Mouse (Mus musculus): ENCODE data around the gene Gabrp.

The Gabrp gene

DNA sequence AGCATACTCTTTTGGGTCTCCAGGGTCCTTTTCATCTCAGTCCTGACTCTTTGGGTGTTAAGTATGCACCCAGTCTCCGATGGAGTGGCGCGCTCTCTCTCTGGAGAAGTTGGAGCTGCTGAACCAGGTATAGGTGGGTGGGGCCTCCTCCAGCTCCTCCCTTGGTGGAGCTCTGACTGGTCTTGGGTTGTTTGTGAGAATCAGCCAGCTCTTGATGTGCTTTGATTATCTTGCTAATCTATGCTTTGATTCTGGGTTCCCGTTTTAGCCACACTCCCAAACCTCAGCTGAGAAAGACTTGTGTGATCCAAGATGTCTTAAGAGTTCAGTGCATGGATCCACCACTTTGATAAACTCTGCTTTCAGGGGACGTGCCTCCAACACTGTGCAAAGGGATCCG is at the start of gene Gabrp:
Gene Gabrp, minus strand, starts transcription at position 101 of the 400 bp plus-strand sequence.
- no peak for DNase-seq (ENCODE audit: low spot score in 2 of 2)

DNA sequence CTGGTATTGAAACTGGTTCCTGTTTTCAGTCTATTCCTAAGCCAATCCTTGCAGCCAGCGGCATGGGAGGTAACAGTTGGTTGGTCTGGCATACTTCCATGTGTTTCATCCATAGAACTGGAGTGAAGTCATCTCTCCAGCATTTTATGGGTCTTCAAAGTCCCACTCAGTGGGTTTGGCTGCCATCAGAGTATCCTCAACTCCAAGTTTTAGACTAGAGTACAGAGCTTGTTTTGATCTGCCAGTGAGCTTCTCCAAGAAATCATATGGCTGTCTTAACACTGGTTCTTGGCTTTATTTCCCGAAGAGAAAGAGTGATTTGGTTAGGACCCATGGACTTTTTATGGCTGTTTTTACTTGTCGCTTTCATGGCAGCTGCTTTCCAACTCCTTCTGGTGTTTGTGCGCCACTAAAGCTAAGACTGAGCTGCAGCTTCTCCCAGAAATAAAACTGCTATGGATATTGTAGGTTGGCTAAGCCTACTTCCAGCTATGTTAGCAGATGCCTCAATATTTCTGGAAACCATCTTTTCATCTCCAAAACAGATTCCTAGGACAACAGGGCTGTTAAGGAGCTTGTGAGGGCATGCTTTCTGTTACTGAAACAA is 48.5 kb upstream of the Gabrp start:
- no peak for DNase-seq (ENCODE audit: low spot score in 2 of 2)

DNA sequence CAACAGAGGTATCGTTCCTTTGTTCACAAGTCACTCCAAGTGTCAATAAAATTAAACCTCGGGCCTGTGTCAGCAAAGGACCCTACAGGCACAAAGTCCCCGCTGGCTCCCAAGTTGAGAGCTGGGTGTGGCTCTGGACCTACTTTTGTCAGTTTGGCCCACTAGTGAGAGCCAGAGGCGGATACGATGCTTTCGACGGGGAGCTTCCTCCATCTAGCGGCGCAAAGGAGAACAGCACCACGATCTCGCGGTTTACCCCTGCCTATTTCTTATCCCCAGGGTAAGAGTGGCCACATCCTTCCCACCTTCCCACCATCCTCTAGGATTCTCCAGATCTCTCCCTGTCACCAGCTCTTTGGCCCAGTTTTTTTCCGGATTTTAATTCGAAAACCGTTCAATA is 35.5 kb upstream of the Gabrp start:
- peak; percentile 23 to 56 for DNase-seq (ENCODE audit: low spot score in 2 of 2)

DNA sequence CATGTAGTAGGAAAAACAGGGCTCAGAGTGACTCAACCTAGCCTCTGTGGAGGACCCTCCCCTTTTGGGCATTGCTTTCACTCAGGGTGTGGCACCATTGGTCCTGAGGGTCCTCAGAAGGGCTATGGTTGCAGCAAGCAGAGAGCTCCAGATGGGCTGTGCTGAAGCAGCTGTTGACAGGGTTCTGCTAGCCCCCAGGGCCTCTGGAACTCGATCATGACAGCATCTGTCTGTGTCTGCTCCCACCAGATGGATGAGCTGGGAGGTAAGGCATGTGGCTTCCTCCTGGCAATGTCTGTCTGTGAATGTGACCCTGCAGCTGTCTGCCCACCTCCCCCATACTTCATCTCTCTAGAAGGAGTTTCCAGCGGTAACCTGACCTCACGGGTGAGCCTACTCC is 29.0 kb upstream of the Gabrp start:
- DNase-seq (ENCODE audit: low spot score in 2 of 2): no peak

DNA sequence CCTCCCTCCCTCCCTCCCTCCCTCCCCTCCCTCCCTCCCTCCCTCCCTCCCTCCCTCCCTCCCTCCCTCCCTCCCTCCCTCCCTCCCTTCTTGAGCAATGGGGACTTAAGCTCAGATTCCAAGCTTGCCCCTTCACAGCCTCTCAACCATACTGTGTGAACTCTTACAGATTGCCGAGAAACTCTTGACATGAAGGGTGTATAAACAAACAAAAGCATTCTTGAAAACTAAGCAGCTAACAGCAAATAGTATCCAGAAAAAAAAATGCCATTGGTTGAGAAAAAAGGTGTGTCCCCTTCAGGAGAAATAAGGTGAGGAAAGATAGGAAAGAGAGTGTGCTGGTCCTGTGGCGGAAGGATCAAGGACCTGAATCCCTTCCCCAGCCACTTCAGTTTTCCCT is 24.4 kb upstream of the Gabrp start:
- DNase-seq (ENCODE audit: low spot score in 2 of 2): no peak

DNA sequence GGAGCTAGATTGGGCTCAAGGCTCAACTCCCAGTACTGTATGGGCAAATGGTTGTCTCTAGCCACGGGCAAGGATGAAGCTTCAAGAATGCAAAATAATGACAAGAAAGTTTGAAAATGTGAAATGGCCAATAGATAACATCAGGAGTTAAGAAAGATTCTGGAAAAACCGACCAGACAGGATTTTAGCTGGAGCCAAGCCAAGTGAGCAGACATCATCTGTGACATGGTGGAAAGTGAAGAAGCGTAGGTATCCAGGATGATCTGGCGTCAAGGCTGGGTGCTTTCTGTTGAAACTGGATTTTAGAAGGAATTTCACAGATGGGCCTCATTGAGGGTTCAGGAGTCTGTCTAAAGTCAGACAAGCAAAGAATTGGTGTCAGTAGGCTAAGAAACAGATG is 20.2 kb upstream of the Gabrp start, which contains the start of gene D130052B06Rik:
Gene D130052B06Rik, plus strand, starts transcription at position 317 of the 400 bp plus-strand sequence.
- DNase-seq (ENCODE audit: low spot score in 2 of 2): no peak

DNA sequence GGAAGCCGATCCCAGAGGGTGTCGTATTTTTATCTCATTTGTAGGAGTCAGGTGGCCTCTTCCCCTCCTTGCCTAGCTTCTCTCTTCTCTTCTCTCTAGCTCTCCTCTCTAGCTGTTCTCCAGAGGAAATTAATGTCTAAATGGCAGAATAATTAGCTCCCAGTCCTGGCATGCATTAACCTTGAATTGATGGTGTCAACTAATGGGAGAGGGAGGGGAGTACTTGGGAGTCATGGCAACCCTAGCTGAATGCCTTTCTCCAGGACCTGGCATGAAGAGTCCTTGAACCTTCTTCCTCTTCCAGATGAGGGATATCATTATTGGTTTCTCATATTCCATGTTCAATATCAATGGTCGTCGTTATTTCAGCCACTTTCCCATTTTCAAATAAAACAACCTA is 17.9 kb upstream of the Gabrp start:
- DNase-seq (ENCODE audit: low spot score in 2 of 2): no peak

DNA sequence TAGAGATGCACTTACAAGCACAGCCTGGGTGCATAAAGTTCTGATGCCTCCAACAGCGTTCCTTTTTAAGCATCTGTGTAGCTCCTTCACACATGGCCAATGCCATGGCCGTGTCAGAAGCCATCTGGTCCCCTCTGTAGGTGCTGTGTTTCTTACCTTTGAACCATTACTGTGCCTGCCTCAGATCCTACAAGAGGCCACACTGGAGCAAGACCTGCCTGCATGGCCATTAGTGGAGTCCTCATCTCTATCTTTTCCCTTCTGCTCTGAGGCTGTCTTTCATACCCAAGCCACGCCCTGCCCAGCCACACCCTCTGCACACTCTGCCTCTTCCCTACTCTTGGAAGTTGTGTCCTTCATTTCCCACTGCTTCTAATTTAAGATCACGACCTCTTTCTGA is 14.1 kb upstream of the Gabrp start:
- no peak for DNase-seq (ENCODE audit: low spot score in 2 of 2)

DNA sequence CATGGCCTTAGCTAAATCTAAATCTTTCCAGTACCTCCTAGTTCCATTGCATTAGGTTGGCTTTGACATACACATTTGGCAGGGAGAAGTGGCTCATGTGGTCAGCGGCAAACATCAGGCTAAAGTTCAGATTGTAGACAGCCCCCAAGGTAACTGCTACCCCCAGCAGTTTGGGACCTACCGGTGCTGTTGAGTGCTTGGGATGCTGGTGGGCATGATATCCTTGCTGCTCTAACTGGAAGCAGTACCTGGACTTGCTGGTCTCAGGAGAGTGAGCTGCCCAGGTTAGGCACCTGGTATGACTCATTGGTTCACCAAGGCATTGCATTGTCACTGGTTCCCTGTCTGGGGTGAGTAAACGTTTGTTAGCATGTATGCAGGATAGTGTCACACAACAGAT is 12.0 kb upstream of the Gabrp start:
- DNase-seq (ENCODE audit: low spot score in 2 of 2): no peak

DNA sequence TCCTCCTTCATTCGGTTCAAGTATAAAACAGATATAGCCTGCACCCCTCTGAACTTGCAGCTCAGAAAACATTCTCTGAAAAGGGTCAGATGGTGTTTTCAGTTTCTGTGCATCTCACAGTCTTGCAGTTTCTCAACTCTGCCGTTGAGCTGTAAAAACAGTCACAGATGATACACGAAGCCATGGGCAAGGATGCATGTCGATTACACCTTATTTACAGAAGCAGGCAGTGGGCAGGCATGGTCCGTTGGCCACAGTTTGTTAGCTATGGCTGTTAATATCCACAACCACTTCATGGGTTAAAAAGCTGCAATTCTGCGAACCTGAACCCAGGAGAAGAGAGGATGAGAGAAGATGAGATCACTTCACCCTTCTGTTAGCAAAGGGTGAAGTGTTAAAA is 7.9 kb upstream of the Gabrp start:
- no peak for DNase-seq (ENCODE audit: low spot score in 2 of 2)

DNA sequence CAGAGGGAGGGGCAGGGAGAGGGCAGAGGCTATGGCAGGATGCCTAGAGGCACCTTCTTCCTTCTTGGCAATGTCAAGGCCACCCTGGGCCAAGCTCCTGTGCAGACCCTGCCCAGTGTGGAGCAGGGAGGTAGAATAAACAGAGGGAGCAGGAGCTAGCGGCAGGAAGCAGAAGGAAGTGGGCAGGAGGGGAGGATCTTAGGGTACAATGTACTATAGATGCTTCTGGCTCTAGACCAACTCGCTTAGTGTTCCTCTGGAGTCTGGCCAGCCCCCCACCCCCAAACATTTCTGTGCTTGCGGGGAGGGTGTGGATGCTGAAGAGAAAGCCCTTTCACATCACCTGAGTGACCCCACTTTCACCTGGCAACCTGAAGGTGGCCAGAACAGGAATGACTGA is 862 bp upstream of the Gabrp start:
- no peak for DNase-seq (ENCODE audit: low spot score in 2 of 2)

DNA sequence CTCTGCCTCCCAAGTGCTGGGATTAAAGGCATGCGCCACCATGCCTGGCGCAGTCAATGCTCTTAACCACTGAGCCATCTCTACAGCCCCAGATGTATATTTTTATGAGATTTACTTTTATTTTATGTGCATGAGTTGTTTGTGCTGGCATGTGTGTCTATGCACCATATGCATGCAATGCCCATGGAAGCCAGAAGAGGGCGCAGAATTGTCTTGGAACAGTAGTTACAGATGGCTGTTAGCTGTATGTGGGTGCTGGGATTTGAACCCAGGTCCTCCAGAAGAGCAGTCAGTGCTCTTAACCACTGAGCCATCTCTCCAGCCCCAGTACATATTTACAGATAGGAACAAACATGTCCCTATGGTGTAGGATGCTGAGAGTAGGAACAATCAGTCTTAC is 3.8 kb downstream of the Gabrp start:
- peak in 1 of 2 experiments; percentile 27 for DNase-seq (ENCODE audit: low spot score in 2 of 2)

DNA sequence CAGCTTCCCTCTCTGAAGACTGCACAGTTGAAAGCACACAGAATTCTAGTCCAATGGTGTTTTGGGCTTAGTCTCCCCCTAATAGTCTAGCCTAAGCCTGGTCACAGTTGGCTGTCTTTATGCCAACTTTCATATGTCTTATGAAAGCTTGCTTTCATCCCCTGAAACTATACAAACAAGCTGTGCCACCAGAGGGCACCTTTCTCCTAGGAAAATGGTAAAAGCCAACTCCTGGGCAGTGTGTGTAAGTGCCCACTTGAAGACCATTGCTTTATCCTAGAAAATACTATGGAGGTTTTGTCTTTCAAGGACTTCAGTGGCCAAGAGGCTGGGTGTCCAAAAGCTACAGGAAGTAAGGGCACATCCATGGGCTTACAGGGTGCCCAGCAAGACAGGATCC is 8.3 kb downstream of the Gabrp start:
- DNase-seq (ENCODE audit: low spot score in 2 of 2): no peak

DNA sequence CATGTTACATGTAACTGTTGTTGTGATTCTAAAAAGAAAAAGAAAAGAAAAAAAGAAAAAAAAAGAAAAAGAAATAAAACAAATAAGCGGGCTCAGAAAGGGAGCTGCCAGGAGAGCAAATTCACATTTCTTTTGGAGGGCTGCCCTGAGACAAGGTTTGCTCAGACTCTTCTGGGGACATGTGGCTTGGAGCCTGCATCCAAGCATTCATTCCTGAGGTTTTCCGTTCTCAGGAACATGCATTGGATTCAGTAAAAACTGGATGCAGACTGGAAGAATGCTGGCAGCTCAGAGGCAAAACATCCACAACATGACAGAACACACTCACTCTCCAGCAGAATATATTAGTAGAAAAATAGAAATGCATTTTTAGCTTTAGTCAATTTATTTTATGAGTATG is 14.8 kb downstream of the Gabrp start:
- no peak for DNase-seq (ENCODE audit: low spot score in 2 of 2)

DNA sequence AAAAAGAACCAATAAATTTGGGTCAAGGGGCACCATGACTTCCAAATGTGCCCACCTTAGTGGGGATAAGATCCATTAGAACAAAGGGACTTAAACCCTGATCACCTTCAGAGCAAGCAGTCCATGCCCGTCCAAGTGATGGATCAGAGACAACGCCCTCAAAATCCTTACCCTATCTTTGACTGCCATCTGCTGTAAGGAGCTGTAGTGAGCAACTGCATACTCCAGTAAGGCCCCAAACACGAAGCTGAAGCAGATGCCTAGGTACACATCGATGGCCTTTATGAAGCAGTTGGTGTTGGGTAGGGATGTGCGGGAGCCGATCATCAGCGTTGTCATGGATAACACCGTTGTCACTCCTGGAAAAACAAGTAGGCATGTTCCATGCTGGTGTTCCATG is 24.6 kb downstream of the Gabrp start:
- DNase-seq (ENCODE audit: low spot score in 2 of 2): no peak

DNA sequence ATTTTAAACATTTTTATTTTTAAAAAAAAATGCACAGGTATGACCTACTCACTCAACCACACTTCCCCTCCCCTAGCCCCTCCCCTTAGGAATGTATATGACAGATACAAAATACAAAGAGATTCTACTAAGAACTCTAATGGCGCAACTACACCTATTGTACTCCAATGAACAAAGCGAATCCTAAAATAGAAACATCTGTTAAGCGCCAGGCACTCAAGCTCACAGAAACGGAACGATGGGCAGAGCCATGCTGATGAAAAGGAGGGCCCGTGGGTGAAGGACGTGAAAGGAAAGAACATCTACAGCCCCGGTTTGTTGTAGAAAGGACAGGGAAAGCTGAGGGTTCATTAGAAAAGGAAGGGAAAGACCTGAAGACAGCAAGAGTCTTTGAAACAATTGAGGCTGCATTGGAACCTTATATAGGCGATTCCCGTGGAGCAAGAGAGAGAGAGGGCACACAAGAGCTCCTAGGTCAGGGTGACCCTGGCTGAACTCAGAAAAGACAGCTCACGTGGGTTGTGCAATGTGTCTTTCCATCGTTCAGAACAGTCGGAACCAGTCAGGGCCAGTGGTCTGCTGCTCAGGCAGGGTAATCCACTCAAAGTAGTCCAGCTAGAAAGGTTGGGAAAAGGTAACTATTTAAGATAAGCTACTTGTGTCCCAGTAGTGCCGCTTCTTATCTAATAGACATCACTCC is 27.7 kb downstream of the Gabrp start:
- no peak for DNase-seq (ENCODE audit: low spot score in 2 of 2)

DNA sequence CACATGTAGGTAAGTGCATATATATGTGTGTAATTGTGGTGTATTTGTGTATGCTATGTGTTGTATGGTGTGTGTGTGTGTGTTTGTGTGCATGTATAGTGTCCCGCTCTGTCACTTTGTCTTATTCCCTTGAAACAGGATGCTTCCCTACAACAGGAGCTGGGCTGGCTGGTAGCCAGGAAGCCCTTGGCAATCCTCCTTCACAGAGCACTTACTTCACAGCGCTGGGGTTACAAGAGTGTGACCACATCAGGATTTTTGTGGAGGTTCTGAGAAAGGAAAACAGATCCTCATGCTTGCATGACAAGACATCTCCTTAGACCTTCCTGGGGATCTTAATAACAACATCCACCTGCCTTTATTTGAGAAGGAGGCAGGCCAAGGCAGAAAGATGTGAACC is 31.4 kb downstream of the Gabrp start:
- DNase-seq (ENCODE audit: low spot score in 2 of 2): no peak

DNA sequence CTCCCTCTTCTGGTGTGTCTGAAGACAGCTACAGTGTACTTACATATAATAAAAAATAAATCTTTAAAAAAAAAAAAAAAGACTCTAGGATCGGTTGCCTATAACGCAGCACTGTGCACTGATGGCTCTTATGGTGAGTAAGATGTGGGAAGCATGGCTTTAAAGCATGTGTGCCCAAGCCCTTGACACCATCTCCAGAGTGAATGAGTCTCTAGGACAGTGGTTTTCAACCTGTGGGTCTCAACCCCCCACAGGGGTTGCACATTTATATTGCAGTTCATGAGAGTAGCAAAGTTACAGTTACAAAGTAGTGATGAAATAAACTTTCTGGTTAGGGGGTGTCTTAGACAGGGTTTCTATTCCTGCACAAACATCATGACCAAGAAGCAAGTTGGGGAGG is 33.8 kb downstream of the Gabrp start:
- DNase-seq (ENCODE audit: low spot score in 2 of 2): no peak

DNA sequence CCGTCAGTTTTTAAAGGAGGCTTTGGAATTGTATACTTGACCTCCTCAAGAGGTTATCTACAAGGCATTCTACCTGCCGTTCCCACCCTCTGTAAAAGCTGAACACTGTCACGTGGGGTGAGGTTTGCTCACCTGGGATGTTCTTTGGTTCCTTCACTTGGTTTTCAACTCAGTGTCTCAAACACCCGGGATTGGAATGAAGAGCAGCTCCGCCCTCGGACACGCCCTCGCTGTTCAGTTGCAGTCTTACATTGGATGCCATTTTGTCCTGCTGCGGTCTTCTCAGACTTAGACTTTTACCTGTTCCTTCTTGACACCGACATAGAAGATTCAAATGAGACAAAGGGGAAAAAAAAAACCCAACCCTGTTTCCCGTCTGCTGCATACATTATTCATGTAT is 34.6 kb downstream of the Gabrp start:
- DNase-seq (ENCODE audit: low spot score in 2 of 2): no peak

DNA sequence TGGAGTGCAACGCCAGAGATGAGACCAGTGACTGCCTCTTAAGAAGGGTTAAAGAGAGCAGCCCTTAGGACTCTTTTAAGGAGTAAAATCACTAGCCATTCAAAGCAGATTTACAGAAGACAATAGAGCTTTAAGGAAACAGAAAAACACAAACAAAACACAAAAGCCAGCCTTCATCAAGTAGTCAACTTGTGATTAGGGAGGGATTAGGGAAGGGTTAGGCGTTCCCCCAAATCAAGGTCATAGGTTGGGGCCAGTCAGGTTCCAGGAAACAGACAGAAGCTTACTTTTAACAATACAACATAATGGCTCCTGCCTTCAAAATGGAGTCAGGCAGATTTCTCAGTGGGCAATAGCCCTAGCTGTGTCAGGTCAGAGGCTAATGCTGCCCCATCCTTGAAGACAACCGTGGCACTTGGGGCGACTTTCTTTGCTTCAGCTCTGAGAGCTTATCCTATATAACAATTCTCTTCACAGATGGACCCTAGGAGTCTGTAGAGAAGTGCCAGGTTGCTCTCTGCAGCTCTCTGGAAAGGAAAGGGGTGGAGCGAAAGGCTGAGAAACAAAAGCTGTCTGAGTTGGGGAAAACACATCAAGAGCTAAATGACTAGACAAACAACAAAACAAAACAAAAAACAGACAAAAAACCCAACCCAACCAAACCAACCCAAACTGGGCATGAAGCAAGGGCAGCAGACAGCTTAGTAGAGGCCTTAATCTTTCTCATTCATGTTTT is 41.2 kb downstream of the Gabrp start:
- no peak for DNase-seq (ENCODE audit: low spot score in 2 of 2)

DNA sequence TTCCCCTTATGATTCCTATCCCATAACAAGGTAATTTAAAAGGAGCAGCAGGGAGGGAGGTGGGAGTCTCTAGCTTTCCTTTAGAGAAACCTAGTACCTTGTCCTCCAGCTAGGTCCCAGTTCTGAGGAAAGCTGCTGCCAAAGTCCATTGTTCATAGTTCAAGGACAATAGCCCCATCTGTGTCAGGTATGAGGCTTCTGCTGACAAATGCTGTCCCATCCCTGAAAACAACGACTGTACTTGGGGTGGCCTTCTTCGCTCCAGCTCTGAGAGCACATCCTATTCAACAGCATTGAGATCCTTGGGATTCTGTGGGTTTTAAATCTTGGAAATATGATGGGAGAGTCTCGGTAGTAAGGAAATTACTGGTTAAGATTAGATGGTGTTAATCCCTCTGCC is 42.1 kb downstream of the Gabrp start:
- no peak for DNase-seq (ENCODE audit: low spot score in 2 of 2)

DNA sequence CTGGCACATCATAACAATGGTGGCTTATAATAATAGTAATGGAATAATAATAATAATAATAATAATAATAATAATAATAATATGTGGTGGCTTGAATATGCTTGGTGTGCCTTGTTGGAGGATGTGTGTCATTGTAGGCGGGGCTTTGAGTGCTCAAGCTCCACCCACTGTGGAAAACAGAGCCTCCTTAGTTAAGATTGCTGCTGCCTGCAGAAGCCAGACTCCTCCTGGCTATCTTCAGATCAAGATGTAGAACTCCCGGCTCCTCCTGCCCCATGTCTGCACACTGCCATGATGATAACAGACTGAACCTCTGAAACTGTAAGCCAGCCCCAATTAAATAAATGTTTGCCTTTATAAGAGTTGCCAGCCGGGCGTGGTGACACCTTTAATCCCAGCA is 44.2 kb downstream of the Gabrp start:
- DNase-seq (ENCODE audit: low spot score in 2 of 2): no peak

DNA sequence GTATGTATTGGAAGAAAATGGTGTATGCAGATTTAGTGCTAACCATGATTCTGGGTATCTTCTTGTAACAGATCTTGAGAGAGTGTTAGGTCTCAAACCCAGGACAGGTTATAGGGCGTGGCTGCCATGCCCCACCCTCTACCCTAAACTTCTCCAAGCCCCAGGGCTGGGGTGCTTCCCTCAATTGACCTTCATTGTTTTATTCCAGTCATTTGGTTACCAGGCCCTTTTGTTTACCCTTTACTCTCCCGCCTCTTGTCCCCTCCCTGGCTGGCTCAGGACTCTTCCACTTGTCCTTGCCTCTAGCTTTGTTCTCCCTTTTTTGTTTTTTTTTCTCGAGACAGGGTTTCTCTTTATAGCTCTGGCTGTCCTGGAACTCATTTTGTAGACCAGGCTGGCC is 45.2 kb downstream of the Gabrp start:
- DNase-seq (ENCODE audit: low spot score in 2 of 2): no peak

Data from spleen, postnatal 10 days (tissue).